Mouse (Mus musculus): ENCODE data around the gene Psme1.
A peak's percentile ranks its signal among the peaks of the same experiment; 100 is the strongest.

Gene Psme1

GRCm38 (mm10) chr14:55577871-55578667 lies at the start of gene Psme1:
Psme1 (plus strand) TSS chr14:55578123.
- peak; percentile 76 for DNase-seq (ENCODE audit: low spot score)

DNA sequence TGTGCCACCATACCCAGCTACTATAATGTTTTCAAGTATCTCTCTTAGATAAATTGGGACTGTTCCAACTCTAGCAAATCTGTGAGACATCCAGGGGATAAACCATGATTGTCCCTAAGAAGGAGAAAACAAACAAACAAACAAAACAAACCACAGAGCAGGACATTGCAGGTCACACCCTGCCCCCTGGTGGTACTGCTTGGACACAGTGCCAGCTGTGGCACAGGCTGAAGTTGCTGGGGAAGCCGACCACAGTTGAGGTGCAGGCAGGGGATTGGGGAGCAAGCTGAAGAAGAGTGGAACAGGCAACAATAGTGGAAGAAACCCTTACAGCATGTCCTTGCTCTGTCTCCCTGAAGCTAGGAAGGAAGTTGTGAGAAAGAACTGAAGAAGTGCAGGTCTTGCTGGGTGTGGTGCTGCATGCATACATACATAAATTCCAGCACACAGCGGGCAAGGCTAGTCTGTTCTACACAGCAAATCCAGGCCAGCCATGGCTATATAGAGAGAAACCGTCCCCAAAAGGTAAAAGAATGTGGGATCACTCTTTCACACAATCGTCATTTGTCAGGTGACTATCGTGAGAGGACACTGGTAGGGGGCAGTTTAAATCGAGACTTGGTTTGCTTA lies 41.7 kb upstream of the Psme1 start:
- no peak for DNase-seq (ENCODE audit: low spot score)

DNA sequence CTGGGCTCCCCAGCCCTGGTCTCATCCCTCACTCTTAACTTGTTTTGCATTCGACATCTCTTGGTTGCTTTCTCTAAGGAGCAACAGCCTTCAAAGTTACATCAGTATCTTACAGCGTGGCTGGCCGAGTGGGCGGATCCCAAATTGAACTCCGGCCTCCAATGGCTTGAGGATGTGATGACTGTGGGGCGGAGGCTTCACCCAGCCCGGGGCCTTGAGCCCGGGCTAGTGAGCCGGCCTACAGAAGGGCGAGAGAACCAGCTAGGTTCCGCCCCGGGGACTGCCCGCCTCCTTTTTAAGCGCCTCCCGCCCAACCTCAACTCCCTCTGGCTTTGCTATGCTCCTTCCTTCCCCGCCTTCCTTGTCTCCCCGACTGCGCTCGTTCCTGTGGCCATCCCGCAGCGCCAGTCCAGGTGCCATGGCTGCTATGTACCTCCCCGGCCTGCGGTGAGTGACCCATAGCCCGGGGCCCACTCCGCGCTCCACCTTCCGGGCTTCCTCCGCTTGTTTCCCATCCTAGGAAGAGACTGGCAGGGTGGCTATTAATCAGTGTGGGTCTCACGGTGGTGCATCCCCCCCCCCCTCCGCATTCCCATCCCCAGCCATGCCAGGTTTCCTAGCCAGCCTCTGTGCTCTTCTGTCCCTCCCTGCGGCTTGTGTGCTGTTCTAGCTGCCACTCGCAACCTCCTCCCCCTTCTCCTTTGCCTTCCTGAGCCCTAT lies 37.7 kb upstream of the Psme1 start, which contains the start of gene Pck2:
TSS of gene Pck2 (plus strand) at position 200 of the 720 bp plus-strand sequence.
- peak; percentile 71 for DNase-seq (ENCODE audit: low spot score)

DNA sequence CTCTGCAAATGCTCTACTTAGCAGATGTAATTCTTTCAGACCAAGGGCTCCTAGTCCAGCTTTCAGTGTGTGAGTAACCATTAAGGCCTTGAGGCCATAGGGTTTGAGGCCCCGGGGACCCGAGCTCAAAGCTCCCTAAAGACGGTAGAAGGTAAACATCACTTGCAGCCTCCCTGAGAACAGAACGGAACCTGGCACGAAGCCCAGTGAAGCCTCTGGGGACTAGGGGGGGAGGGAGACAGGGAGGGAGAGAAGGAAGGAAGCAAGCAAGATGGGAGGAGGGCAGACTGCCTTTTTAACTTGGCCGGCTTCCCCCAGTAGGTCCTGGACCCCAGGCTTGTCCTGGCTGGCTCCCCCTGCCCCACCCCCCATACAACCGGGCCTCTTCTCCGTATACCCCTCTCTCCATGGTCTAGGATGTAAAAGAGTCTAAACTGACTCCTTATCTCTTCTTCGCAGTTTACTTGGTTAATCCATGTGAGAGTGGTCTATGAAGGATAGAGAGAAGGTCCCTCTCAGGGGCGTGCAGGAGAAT lies 37.1 kb upstream of the Psme1 start:
- DNase-seq (ENCODE audit: low spot score) = peak; percentile 71

GRCm38 (mm10) chr14:55542268-55542667 lies 35.7 kb upstream of the Psme1 start:
- no peak for DNase-seq (ENCODE audit: low spot score)

DNA sequence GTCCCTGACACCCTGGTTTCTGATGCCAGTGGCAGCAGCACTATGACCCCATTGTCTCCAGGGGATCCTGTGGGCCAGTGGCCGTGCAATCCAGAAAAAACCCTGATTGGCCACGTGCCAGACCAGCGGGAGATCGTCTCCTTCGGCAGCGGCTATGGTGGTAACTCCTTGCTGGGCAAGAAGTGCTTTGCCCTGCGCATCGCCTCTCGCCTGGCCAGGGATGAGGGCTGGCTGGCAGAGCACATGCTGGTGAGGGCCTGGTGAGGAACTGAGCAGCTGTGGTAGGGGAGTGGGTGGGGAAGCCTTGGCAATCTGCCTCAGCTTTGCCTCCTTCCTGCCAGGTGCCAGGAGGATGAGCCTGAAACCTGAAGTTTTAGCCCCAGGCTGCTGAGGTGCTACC lies 33.6 kb upstream of the Psme1 start:
- no peak for DNase-seq (ENCODE audit: low spot score)

- no peak for DNase-seq (ENCODE audit: low spot score)
Observed at GRCm38 (mm10) chr14:55550191-55550590, 27.7 kb upstream of the Psme1 start.

DNA sequence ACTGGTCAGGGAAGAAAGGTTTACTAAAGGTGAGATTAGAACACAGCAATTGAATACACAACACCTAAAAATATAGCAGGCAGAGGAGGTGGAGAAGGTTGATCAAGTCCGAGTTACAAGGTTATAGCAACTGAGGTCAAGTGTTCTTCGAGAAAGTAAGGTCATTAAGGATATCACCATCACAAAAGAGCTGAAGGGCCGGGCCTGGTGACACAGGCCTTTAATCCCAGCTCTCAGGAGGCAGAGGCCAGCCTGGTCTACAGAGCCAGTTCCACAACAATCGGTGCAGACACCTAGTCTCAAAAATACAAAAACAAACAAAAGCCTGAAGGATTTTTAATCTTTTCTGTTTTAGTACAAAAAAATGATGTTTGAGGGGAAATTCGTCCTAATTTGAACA lies 26.6 kb upstream of the Psme1 start:
- DNase-seq (ENCODE audit: low spot score) = no peak

GRCm38 (mm10) chr14:55551794-55552193 lies 26.1 kb upstream of the Psme1 start:
- DNase-seq (ENCODE audit: low spot score) = no peak

GRCm38 (mm10) chr14:55554635-55555034 lies 23.3 kb upstream of the Psme1 start:
- no peak for DNase-seq (ENCODE audit: low spot score)

DNA sequence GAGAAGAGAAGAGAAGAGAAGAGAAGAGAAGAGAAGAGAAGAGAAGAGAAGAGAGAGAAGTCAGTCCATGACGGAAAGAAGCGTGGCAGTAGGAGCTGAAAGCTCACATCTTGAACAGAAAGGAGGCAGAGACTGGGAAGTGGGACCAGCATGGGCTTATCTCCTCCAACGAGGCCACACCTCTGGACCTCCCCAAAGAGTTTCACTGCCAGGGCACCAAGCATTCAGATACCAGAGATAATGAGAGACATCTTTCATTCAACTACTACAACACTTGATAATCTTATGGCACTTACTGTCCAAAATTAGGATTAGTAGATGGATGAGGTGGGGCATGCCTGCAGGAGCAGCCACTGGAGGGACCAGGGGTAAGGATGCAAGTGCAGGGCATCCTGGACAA lies 22.1 kb upstream of the Psme1 start:
- no peak for DNase-seq (ENCODE audit: low spot score)

- peak; percentile 81 for DNase-seq (ENCODE audit: low spot score)
Observed at GRCm38 (mm10) chr14:55557003-55557402, 20.9 kb upstream of the Psme1 start.

- no peak for DNase-seq (ENCODE audit: low spot score)
Observed at GRCm38 (mm10) chr14:55557587-55557986, 20.3 kb upstream of the Psme1 start.

DNA sequence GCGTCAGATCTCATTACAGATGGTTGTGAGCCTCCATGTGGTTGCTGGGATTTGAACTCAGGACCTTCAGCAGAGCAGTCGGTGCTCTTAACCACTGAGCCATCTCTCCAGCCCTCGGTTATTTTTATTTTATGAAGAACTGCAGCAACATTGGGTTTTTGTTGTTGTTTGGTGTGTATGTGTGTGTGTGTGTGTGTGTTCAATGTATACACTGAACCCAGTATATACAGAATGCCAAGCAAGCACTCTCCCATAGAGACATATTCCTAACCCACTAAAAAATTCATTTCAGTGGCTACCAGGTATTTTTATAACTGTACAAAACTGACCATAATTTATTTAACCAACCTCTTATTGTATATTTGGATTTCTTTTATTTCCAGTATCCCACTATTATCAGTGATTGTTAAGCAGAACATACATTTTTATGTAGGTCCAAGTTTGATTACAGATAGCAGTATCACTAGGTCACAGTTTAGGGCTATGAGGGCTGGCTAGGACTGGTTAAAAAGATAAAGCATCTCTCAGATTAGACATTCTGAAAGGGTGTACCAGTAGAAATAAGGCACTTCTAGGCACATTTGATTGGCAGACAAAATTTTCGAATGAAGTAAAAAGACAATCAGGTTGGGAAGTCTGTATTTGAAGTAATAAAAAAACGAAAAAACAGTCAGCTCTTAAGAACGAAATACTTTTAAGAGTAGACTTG lies 19.0 kb upstream of the Psme1 start:
- no peak for DNase-seq (ENCODE audit: low spot score)

- DNase-seq (ENCODE audit: low spot score) = peak; percentile 68
Observed at GRCm38 (mm10) chr14:55559799-55560201, 18.1 kb upstream of the Psme1 start, which contains the start of gene Dcaf11. Dcaf11 (plus strand) TSS chr14:55560006.

GRCm38 (mm10) chr14:55560202-55561073 lies 17.5 kb upstream of the Psme1 start, which contains the start of gene A730061H03Rik:
A730061H03Rik (minus strand) TSS chr14:55560406.
- DNase-seq (ENCODE audit: low spot score) = peak; percentile 95

- no peak for DNase-seq (ENCODE audit: low spot score)
Observed at GRCm38 (mm10) chr14:55561860-55562259, 16.1 kb upstream of the Psme1 start.

- no peak for DNase-seq (ENCODE audit: low spot score)
Observed at GRCm38 (mm10) chr14:55563249-55563648, 14.7 kb upstream of the Psme1 start.

- DNase-seq (ENCODE audit: low spot score) = no peak
Observed at GRCm38 (mm10) chr14:55565748-55566147, 12.2 kb upstream of the Psme1 start.

- no peak for DNase-seq (ENCODE audit: low spot score)
Observed at GRCm38 (mm10) chr14:55567496-55567895, 10.4 kb upstream of the Psme1 start.

GRCm38 (mm10) chr14:55570588-55570987 lies 7.3 kb upstream of the Psme1 start:
- no peak for DNase-seq (ENCODE audit: low spot score)

Data from ovary, postnatal 14 days (tissue).